Mouse (Mus musculus): Measurements from ENCODE around the gene Tbp.

GRCm38 (mm10) chr17:15456595-15456994, 43.1 kb upstream of the Tbp start:
- TF ChIP-seq CTCF (IDR thresholded peaks at IDR 0.05; ENCODE audit: low read depth) (no peak), EP300 (optimal IDR thresholded peaks at IDR 0.05) (no peak)

Data from stomach, postnatal 0 days (tissue).